Mouse (Mus musculus) forebrain, embryonic 15.5 days (tissue): Measurements from ENCODE around the gene Ap2a1. TPM values are rescaled to one million over a fixed set of nuclear protein-coding genes. Genes with fewer than 3 reads are reported as not detected.
"Not testable (repeated sequence)": the region's sequence is repeated elsewhere in the genome, so short reads cannot be mapped to it uniquely, and the experiment has no call there.

Experiments
- ATAC-seq: fragments of 200-750 bp; cut with Nextera tagmentation; replicated peaks from 2 replicates; pipeline ENCODE4 v1.8.0; 2017; ENCODE audit warnings: mild to moderate bottlenecking, moderate TSS enrichment, moderate library complexity
- H3K27ac ChIP-seq: fragments of 300-500 bp; sonication (generic); replicated peaks from 2 replicates; pipeline ENCODE4 v1.5.1; 2015; ENCODE audit warnings: mild to moderate bottlenecking, inconsistent platforms
- H3K27me3 ChIP-seq: fragments of 300-500 bp; sonication (generic); 2 replicates; pipeline ENCODE4 v1.6.1; 2015; ENCODE audit warnings: inconsistent platforms
- H3K36me3 ChIP-seq: fragments of 300-500 bp; sonication (generic); 2 replicates; pipeline ENCODE4 v1.6.1; 2015; ENCODE audit warnings: mild to moderate bottlenecking, inconsistent platforms
- H3K4me1 ChIP-seq: fragments of 300-500 bp; sonication (generic); 2 replicates; pipeline ENCODE4 v1.6.1; 2015; ENCODE audit warnings: inconsistent platforms
- H3K4me2 ChIP-seq: fragments of 300-500 bp; sonication (generic); replicated peaks from 2 replicates; pipeline ENCODE4 v1.6.1; 2015; ENCODE audit warnings: mild to moderate bottlenecking, inconsistent platforms
- H3K4me3 ChIP-seq: fragments of 300-500 bp; sonication (generic); 2 replicates; pipeline ENCODE4 v1.5.1; 2015; ENCODE audit warnings: mild to moderate bottlenecking, inconsistent platforms
- H3K9ac ChIP-seq: fragments of 300-500 bp; sonication (generic); replicated peaks from 2 replicates; pipeline ENCODE4 v1.6.1; 2015; ENCODE audit warnings: mild to moderate bottlenecking, inconsistent platforms
- H3K9me3 ChIP-seq: fragments of 300-500 bp; sonication (generic); 2 replicates; pipeline ENCODE4 v1.6.1; 2016; ENCODE audit warnings: inconsistent platforms
- WGBS: fragments of 180-500 bp; shearing (Covaris S2); methylation state at CpG from one replicate; pipeline ENCODE4 v1.1.7; 2015; ENCODE audit warnings: mixed read lengths; 5-methylcytosine and 5-hydroxymethylcytosine counted together
- polyA plus RNA-seq: library from polyadenylated mRNA; unstranded; fragments of >200 nt; fragmentation: Nextera tagmentation; extraction: Ambion mirVana; gene quantifications from 2 replicates; pipeline ENCODE4 v1.2.1, GENCODE M21; 2015

The Ap2a1 gene
- polyA plus RNA-seq, 1 experiment from 2014 or later, result 107 TPM

DNA sequence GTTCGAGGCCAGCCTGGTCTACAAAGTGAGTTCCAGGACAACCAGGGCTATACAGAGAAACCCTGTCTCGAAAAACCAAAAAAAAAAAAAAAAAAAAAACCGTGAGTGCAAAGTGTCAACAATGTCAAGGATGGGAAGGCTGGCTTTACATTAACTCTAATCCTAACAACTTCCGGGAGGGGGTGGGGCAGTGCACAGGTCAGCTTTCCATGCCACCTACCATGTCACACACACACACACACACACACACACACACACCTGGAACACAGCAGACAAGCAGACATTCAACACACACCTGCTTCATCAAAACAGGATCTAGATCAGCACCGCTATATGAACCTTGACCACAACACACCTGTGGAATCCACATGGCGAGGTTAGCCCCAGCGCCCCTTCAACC is 39.1 kb downstream of the Ap2a1 start:
- 89% methylated on average over 7 of the region's 7 CpGs for WGBS
- H3K27ac ChIP-seq, result no peak overlapping the region
- H3K4me3 ChIP-seq, result peak overlapping the region; percentile 63
- H3K4me2 ChIP-seq, result peak overlapping the region; percentile 79
- H3K9ac ChIP-seq, result no peak overlapping the region
- no peak for ATAC-seq
- H3K36me3 ChIP-seq, result peaks cover 13% of the 10 kb centered on the region
- H3K9me3 ChIP-seq, result no peaks in the 10 kb centered on the region
- H3K27me3 ChIP-seq, result no peaks in the 10 kb centered on the region
- H3K4me1 ChIP-seq, result peaks cover 56% of the 10 kb centered on the region

DNA sequence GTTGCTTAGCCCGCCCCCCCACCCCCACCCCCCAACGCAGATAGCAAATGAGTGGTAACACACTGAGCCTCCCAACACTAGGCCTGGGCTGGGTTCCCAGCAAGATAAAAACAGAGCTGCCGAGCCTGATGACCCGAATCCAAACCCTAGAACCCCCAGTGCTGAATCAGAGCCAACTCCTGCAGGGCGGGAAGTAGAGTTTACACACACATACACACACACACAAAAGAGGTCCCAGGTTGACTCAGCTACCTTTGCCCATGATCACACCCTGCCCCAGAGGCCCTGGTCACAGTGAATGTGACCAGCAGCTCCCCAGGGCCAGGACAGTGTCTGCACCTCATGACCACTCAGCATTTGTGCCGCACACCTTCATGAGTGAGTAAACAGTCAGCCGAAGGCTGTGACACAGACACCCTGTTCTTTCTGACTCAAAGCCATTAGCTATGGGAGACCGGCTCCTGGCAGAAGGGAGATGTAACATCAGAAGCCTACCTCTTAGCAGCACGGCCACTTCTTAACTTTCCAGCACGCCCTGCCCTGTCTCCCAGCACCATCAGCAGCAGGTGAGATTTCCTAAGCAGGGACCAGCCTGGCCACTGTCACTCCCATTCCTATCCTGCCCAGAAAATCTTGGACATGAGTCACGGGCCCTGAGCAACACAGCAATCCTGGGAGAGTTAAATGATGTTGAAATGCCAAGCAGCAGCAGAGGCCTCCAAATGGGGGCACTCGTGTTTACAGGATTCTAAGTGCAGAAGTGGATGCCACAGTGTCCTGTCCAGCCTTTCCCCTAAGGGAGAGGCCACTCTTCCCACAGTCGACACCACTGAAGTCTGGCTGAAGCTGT is 40.8 kb downstream of the Ap2a1 start:
- Histone ChIP-seq H3K4me3 (no peak overlapping the region), H3K9me3 (no peaks in the 10 kb centered on the region), H3K27ac (0 out of 2 replicates have a peak overlapping the region, but pooled peaks have one; percentile 2), H3K9ac (no peak overlapping the region), H3K27me3 (no peaks in the 10 kb centered on the region), H3K4me1 (peaks cover 39% of the 10 kb centered on the region), H3K36me3 (peaks cover 28% of the 10 kb centered on the region), H3K4me2 (no peak overlapping the region)
- no peak for ATAC-seq
- WGBS, result 75% methylated on average over 13 of the region's 13 CpGs

DNA sequence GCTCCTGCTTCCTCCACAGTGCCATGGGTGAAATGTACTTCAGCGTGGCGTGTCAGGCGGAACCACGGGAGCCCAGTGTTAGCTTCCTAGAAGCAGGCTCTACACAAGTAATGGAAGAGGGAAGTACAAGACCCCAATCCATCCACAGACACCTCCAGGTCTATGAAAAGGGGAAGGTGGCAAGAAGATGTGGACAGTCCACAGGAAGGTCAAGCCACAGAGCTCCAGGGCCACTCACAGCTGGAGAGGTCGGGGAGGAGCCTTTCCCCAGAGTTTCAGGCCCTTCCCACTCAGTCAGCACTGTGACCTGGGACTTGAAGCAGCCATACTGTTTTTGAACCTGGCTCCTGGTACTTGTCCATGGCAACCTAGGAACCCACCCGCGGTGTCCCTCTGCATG is 42.3 kb downstream of the Ap2a1 start:
- no peaks in the 10 kb centered on the region for H3K9me3 ChIP-seq
- H3K4me1 ChIP-seq, result peaks cover 34% of the 10 kb centered on the region
- H3K4me2 ChIP-seq, result no peak overlapping the region
- H3K27ac ChIP-seq, result no peak overlapping the region
- no peak overlapping the region for H3K9ac ChIP-seq
- ATAC-seq, result no peak
- 95% methylated on average over 7 of the region's 7 CpGs for whole genome bisulfite sequencing
- H3K27me3 ChIP-seq, result no peaks in the 10 kb centered on the region
- peaks cover 42% of the 10 kb centered on the region for H3K36me3 ChIP-seq
- H3K4me3 ChIP-seq, result no peak overlapping the region

DNA sequence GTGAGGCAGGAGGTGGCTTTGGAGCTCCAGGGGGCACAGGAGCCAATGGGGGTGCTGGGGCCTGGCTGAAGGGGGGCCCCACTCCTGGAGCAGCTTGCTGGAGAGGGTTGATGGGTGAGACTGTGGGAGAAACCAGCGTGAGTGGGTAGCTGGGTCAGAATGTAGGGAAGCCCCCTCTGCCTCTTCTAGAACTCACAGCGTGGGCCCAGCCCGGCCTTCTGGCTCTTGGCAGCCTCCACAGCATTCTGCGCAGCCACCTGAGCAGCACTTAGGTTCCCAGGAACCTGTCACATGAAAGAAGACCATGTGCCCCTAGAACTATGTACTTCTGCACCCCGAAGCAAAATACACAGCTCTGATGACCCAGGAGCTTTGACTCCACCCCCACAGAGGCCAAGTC is 44.7 kb downstream of the Ap2a1 start:
- peaks cover 63% of the 10 kb centered on the region for H3K36me3 ChIP-seq
- no peak overlapping the region for H3K9ac ChIP-seq
- no peaks in the 10 kb centered on the region for H3K27me3 ChIP-seq
- H3K4me2 ChIP-seq, result no peak overlapping the region
- H3K4me3 ChIP-seq, result no peak overlapping the region
- 90% methylated on average over 5 of the region's 5 CpGs for WGBS
- peaks cover 15% of the 10 kb centered on the region for H3K4me1 ChIP-seq
- H3K27ac ChIP-seq, result no peak overlapping the region
- ATAC-seq, result no peak
- H3K9me3 ChIP-seq, result no peaks in the 10 kb centered on the region

DNA sequence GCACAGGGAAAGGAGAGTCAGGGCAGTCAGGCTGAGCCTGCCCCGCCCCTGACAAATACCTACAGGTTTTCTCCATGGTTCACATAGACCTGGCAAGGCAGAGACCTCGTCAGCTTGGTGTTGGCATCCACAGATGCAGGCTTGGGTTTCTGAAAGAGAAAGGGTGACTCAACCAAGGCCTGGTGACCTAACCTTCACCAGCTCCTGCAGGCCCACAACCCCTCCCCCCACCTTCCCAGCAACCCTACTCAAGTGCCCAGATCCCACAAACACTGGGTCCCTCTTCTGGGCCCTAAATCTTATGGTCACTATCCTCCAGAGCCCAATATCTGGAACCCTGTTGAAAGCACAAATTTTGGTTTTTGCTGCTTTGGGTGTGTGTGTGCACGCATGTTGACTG is 46.3 kb downstream of the Ap2a1 start:
- Histone ChIP-seq H3K9ac (no peak overlapping the region), H3K4me2 (no peak overlapping the region), H3K4me1 (no peaks in the 10 kb centered on the region), H3K9me3 (no peaks in the 10 kb centered on the region), H3K27me3 (no peaks in the 10 kb centered on the region), H3K4me3 (no peak overlapping the region), H3K27ac (no peak overlapping the region), H3K36me3 (peaks cover 74% of the 10 kb centered on the region)
- 92% methylated on average over 3 of the region's 3 CpGs for WGBS
- no peak for ATAC-seq

DNA sequence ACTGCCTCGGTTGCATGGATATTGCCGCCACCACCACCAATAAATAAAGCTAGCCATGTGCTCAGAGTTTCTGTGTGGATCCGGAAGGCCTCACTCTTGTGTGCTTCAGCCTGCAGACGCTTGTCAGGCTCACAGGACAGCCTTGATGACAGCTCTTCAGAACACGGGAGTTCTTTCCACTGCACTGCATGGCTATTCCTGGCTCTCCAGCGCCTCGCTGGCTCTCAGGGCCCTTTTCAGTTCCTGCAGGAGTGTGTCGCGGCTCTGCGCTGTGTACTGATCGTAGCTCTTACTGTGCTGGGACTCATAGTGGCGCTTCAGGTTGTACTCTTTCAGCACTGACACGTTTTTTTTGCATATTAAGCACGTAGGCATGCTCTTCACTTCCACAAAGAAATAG is 51.5 kb downstream of the Ap2a1 start:
- no peak overlapping the region for H3K4me2 ChIP-seq
- WGBS, result 87% methylated on average over 14 of the region's 14 CpGs
- ATAC-seq, result no peak
- H3K4me3 ChIP-seq, result no peak overlapping the region
- H3K9ac ChIP-seq, result no peak overlapping the region
- H3K4me1 ChIP-seq, result no peaks in the 10 kb centered on the region
- H3K27ac ChIP-seq, result no peak overlapping the region
- no peaks in the 10 kb centered on the region for H3K9me3 ChIP-seq
- no peaks in the 10 kb centered on the region for H3K27me3 ChIP-seq
- peaks cover 65% of the 10 kb centered on the region for H3K36me3 ChIP-seq

DNA sequence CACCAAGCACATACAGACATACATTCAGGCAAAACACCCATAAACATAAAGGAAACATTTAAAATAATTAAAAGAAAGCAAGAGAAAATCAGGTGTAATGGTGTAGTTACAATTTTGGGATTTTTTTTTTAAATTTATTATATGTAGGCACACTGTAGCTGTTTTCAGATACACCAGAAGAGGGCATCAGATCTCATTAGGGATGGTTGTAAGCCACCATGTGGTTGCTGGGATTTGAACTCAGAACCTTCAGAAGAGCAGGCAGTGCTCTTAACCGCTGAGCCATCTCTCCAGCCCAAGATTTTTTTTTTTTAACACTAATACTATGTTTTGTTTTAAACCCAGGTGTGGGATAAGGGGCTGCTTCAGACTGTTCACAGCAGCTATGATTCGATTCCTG is 57.5 kb downstream of the Ap2a1 start:
- not testable (repeated sequence) for H3K9me3 ChIP-seq, H3K9ac ChIP-seq, H3K4me3 ChIP-seq, ATAC-seq, H3K4me2 ChIP-seq, H3K27me3 ChIP-seq, H3K36me3 ChIP-seq, H3K27ac ChIP-seq
- peaks cover 25% of the 10 kb centered on the region for H3K4me1 ChIP-seq
- 91% methylated on average over 2 of the region's 2 CpGs for WGBS

DNA sequence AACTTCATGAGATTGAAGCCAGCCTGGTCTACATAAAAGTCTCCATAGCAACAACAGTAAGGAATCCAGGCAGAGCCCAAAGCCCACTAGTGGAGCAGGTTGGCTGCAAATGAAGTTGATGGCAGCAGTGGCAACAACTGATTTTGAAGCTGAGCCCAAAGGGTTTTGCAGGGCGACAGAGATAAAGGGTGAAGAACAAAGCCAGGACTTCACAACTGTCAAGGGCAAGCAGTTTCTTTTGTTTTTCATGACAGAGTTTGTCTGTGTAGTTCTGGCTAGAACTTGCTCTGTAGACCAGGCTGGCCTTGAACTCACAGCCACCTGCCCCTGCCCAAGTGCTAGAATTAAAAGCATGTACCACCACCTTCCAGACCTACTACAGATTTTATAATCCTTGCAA is 58.1 kb downstream of the Ap2a1 start:
- H3K27ac ChIP-seq, result no peak overlapping the region
- 10% methylated on average over 1 of the region's 1 CpGs for WGBS
- no peak overlapping the region for H3K9ac ChIP-seq

DNA sequence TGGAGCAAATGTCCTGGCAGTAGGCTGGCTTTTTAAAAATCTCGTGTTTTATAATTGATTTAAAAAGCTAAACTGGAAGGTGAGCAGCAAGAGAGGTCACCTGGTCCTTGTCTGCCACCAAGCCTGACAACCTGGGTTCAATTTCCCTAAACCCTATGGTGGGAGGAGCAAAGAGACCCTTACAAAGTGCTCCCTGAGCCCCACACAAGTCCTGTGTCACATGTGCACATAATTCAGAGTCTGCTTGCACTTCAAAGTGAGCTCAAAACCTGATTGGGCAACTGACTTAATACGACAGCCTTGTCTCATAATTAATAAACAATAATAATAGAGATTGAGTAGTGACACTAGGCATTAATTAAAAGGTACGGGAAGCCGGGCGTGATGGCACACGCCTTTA is 58.7 kb downstream of the Ap2a1 start:
- 76% methylated on average over 6 of the region's 6 CpGs for WGBS
- no peaks in the 10 kb centered on the region for H3K27me3 ChIP-seq
- no peaks in the 10 kb centered on the region for H3K9me3 ChIP-seq
- peak overlapping the region; percentile 99 for H3K27ac ChIP-seq
- H3K4me2 ChIP-seq, result peak overlapping the region; percentile 73
- H3K4me3 ChIP-seq, result peak overlapping the region; percentile 82; the same call in 1 of the 2 replicates
- no peak for ATAC-seq
- 0 out of 2 replicates have a peak, but pooled peaks cover 1% of the 10 kb centered on the region for H3K36me3 ChIP-seq
- peaks cover 37% of the 10 kb centered on the region for H3K4me1 ChIP-seq
- H3K9ac ChIP-seq, result peak overlapping the region; percentile 96

More for the DNA sequence above, 58.1 kb downstream of the Ap2a1 start:
- Histone ChIP-seq H3K4me2 (no peak overlapping the region), H3K4me3 (no peak overlapping the region), H3K4me1 (peaks cover 31% of the 10 kb centered on the region), H3K36me3 (peaks cover 1% of the 10 kb centered on the region), H3K9me3 (no peaks in the 10 kb centered on the region), H3K27me3 (no peaks in the 10 kb centered on the region)
- ATAC-seq, result no peak

DNA sequence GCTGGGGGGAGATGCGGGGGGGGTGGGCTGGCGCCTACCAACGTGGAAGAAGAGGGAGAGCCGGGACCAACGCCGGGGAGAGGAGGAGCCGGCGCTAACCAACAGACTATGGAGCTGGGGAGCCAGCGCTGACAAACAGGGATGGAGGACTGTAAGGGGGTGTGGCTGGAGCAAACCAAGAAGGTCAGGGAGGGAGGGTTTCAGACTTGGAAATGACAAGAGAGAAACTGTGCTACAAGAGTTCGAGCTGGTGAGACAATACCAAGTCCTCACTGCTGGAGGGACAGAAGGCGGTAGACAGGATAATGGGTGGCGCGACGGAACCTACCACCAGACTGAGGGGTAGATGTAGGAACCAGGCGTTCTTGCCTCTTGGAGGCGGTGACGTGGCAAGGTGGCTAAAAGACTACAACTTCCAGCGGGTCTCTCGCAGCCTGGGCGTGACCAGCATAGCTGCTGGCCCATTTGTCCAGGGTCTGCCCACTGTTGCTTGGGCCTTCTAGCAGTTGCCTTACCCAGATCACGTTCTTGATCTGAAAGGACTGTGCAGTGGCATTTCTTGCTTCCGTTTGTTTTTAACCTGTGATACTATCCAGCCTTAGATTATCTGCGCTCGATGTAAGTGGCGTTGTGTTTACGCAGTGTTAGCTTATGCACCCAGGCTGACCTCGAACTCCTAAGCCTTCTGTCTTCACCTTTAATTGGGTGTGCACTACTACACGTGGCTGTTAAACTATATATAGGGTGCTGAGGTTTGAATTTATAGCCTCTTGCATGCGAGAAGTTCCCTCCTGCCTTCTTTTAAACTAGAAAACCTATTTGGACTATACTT is 59.4 kb downstream of the Ap2a1 start, which contains the start of gene Ptov1:
Gene Ptov1 (minus strand): TSS at position 92 of the 832 bp plus-strand sequence.
- Histone ChIP-seq H3K36me3 (peaks cover 8% of the 10 kb centered on the region), H3K4me2 (peak within 1 kb of the TSS; percentile 73), H3K4me3 (peak within 1 kb of the TSS; percentile 82), H3K9me3 (no peaks in the 10 kb centered on the region), H3K9ac (peak within 1 kb of the TSS; percentile 96), H3K27ac (peak within 1 kb of the TSS; percentile 99), H3K27me3 (no peaks in the 10 kb centered on the region), H3K4me1 (peaks cover 44% of the 10 kb centered on the region)
- peak; percentile 96 for ATAC-seq
- 8% methylated on average over 29 of the region's 29 CpGs for WGBS

DNA sequence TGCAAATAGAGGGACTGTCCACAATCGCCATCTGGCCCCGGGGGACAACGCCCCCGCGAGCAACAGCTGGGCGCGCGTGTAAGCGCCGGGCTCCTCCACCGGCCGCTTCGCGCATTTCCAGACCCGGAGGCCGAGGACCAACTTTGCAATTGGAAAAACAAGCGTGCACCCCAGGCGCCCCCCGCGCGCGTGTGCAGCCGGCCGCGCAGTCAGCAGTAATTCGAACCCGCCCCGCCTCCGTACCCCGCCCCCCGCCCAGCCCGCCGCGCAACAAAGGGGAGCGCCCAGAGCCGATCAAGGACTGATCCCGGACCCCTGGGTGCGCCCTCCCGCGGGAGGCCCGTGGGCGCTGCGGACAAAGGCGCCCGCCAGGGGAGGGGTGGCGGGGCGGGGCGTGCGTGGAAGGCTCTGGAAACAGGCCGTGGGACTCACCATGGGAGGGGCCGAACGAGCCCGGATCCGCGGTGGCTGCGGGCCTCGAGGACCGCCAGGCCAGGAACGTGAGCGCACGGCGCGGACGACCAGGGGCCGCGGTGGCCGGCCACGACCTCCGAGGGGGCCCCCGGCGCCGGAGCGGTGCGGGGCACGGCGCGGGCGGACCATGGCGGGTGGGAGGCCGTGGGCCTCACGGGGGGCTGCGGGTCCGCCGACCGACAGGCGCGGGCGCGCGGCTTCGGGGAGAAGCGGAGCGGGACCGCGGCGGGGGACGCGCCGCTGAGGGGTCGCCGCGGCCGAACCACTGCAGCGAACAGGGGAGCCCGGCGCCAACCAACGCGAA is 60.2 kb downstream of the Ap2a1 start:
- Histone ChIP-seq H3K9me3 (no peaks in the 10 kb centered on the region), H3K4me3 (peak overlapping the region; percentile 82), H3K4me1 (peaks cover 49% of the 10 kb centered on the region), H3K27ac (peak overlapping the region; percentile 99), H3K4me2 (peak overlapping the region; percentile 73), H3K36me3 (peaks cover 16% of the 10 kb centered on the region), H3K27me3 (no peaks in the 10 kb centered on the region), H3K9ac (peak overlapping the region; percentile 96)
- peak; percentile 23 for ATAC-seq
- WGBS, result under 1% methylated on average over 104 of the region's 108 CpGs
